Mouse (Mus musculus): ENCODE data around the gene Slc4a1.

- no peak for TF ChIP-seq POLR2A (IDR thresholded peaks at IDR 0.05; ENCODE audit: insufficient read depth, low read length)
- TF ChIP-seq CTCF (IDR thresholded peaks at IDR 0.05; ENCODE audit: low read depth, low read length): no peak
Observed at GRCm38 (mm10) chr11:102384418-102384817, 18.4 kb upstream of the Slc4a1 start.

Data from ES-Bruce4 (cell line).